Mouse (Mus musculus) thymus, adult 18-20 months (tissue): ENCODE measurements around the gene Zfp646.
"Not testable (repeated sequence)": the region's sequence is repeated elsewhere in the genome, so short reads cannot be mapped to it uniquely, and the experiment has no call there.

ENCODE experiments used
- DNase-seq, 2 experiments: peaks; one replicate each; pipeline ENCODE4 v3.0.0; 2022; ENCODE audit warnings: mixed read lengths in 2 of 2

Gene Zfp646

DNA sequence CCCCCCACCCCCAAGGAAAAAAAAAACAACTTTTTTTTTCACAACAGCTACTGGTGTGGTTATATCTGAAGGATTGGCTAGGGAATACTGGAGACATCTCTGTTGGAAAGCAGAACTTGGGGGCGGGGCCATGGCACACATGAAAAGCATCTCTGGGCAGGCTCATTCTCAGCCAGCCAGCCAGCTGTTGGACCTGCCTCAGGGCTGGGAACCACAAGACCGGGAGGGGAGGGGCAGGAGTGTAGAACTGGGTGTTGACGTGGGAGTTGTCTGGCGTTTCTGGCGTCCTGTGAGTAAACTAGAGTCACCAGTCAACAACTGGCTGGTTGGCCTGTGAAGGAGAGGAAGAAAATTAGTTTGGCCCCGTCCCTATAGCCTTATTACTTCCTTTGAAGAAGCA is 9.9 kb downstream of the Zfp646 start:
- DNase-seq = no peak

DNA sequence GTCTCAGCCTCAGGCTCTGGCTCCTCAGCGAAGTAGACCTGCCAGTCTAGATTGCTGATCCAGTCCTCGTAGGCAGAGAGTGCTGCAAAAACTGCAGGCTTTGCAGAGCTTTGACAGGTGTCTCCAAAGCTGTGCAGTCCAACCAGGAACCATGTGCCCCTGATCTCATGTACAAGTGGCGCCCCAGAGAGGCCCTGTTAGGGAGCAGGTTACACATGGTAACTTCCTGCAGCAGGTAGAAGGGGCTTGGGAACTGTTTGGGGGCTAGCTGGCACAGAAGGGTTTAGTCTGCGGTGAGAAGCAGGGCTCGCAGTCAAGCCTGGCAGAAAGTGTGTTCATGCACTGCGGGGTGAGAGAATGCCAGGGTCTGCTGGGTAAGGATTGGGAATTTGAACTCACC is 10.5 kb downstream of the Zfp646 start:
- no peak for DNase-seq

GRCm38 (mm10) chr7:127887191-127887590 is 11.2 kb downstream of the Zfp646 start:
- DNase-seq = no peak

DNA sequence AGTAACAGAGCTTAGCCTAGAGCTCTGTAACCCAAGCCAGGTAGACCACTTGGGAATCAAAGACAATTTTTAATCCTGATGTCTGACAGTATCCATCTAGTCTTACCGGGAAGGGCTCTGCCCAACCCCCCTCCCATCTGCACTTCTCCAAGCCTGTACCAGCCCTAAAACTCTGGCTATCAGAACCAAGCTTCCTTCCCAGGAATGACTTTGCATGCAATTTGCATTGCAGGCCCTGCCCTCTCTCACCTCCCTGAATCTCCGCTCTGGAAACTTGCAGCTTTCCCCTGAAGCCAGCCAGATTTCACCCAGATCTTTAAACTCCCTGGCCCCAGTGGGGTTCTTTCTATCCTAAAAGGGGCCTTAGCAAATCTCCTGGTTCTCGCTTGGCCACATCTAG is 11.8 kb downstream of the Zfp646 start:
- no peak for DNase-seq

DNA sequence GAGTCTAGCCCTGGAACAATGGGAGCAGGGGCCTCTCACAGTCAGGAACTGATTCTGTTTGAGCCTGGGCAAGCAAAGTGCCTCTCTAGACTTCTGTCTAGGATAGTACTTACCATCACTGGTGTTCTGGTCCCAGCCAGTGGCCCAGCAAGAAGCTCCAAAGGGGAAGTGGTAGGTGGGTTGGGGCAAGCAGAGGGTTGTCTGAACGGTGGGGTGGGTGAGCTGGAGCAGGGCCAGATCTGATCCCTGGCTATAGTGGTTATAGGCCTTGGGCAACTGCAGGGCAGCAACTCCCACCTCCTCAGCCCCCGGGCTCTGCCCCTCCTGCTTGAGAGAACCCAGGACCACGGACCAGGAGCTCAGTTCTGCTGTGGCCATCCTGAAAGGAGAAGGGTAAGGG is 12.8 kb downstream of the Zfp646 start:
- DNase-seq = no peak

GRCm38 (mm10) chr7:127890798-127891197 is 14.8 kb downstream of the Zfp646 start, which contains the start of gene Prss53:
TSS of gene Prss53 (minus strand) at chr7:127890970.
- DNase-seq = no peak

DNA sequence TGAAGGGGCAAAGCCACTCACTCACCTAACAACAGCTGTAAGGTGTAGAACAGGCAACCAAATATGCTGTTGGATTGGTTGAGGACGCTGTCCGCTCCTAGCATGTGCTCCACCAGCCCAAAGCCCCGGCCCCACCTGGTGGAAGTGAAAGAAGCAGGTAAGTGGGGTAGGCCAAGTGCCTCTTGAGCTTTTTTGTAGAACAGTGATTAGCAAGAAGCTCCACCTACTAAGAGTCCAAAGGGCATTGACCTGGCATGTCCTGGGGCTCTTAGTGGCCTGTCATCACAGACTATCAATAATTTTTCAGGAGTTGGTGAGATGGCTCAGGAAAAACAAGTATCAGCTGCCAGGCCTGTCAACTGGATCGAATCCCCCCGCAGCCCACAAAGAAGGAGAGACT is 18.5 kb downstream of the Zfp646 start:
- no peak for DNase-seq

- peak; percentile 83 to 88 for DNase-seq
Measured at GRCm38 (mm10) chr7:127895442-127895841, 19.4 kb downstream of the Zfp646 start, which contains the start of the genes Gm21974 and Vkorc1. TSS of gene Gm21974 (minus strand) at chr7:127895454. TSS of gene Vkorc1 (minus strand) at chr7:127895617.

DNA sequence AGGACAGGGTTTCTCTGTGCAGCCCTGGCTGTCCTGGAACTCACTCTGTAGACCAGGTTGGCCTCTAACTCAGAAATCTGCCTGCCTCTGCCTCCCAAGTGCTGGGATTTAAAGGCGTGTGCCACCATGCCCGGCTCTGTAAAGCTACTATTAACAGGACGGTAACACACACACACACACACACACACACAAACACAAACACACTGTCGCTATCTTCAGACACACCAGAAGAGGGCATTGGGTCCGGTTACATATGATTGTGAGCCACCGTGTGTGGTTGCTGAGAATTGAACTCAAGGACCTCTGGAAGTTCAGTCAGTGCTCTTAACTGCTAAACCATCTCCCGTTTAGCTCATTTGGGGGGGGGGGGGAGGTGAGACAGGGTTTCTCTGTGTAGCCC is 19.9 kb downstream of the Zfp646 start:
- not testable (repeated sequence) for DNase-seq

DNA sequence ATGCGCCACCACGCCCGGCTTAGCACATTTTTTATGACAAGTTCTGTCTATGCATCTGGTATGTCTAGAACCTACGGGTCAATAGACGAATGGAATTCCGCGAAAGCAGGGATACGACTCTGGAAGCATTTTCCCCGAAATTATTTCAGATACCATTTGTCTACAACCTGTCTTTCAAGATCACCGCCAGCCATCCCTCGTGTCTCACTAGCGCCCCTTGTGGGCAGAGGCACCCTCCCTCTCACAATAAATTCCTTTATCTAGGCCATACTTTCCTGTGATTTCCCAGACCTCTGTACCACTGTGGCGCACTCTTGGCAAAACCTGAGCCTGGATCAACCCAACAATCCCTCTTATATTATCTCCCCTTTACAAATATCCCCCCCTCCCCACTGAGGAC is 20.4 kb downstream of the Zfp646 start:
- DNase-seq = peak in 1 of 2 experiments; percentile 53

DNA sequence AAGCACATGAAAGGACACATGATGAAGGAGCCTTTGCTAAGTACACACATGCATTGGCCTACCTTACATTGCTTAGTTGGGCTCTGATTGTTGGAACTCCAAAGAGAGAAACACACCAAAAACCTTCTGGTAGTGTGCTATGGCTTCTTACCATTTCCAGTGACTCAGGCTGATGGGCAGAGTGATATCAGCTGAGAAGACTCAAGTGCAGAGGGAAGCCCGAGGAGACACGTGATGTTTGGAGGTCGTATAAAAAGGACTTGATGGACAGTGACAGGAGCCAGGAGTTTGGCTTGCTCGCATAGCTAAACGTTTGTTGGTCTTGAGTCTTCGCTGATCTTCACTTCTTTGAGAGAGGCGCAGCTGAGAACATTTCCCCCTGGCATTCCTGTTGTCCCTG is 21.5 kb downstream of the Zfp646 start:
- no peak for DNase-seq

DNA sequence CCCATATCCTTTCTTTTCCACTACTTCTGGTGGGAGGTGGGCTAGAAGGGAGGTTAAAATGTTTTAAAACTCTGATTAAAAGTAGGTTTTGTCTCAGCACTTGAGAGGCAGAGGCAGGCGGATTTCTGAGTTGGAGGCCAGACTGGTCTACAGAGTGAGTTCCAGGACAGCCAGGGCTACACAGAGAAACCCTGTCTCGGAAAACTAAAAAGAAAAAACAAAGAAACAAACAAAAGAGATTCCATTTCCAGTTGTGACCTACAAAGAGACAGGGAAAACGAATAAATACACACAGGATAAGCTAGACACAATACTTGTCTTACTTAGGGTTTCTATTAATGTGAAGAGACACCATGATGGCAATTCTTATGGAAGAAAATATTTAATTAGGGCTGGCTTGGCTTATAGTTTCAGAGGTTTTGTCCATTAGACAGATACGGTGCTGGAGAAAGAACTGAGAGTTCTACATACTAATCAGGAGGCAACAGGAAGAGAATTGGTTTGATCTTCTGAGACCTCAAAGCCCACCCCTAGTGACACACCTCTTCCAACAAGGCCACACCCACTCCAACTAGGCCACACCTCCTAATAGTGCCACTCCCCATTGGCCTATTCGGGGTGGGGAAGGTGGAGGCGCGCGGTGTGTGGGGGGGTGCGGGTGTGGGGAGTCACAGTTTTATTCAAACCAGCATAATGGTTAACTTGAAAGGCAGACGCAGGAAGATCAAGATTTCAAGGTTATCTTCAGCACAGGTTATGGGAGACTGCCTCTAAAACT is 22.3 kb downstream of the Zfp646 start:
- no peak for DNase-seq

DNA sequence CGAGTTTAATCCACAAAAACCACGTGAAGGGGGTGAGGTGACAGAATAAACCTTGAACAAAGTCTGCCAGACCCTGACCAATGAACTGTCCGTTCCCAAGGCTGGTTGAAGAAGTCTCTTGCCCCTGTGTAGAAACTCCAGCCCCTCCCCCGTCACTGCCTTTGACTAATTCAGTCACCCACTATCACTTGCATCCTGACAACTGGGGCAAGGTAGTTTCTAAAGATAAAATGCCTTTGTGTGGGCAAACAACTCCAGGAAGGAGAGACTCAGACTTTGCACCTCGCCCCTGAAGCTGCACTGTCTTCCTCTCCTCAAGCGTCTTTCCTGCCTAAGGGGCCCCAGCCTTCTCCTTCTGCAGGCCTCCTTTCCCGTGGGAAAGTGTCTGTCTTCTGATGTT is 24.0 kb downstream of the Zfp646 start:
- no peak for DNase-seq

DNA sequence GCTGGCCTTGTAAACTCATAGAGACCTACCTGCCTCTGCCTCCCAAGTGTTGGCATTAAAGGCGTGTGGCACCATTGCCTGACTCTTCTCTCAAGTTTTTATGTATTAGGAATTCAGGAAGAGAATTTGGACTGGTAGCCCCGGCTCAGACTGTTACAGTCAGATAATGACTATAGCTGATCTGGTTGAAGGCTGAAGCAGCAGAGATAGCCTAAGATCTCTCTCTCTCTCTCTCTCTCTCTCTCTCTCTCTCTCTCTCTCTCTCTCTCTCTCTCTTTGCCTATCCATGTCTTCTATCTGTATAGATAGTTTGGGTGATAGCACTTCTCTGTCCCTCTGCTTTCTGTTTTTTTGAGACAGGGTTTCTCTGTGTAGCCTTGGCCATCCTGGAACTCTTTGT is 25.8 kb downstream of the Zfp646 start:
- no peak for DNase-seq

DNA sequence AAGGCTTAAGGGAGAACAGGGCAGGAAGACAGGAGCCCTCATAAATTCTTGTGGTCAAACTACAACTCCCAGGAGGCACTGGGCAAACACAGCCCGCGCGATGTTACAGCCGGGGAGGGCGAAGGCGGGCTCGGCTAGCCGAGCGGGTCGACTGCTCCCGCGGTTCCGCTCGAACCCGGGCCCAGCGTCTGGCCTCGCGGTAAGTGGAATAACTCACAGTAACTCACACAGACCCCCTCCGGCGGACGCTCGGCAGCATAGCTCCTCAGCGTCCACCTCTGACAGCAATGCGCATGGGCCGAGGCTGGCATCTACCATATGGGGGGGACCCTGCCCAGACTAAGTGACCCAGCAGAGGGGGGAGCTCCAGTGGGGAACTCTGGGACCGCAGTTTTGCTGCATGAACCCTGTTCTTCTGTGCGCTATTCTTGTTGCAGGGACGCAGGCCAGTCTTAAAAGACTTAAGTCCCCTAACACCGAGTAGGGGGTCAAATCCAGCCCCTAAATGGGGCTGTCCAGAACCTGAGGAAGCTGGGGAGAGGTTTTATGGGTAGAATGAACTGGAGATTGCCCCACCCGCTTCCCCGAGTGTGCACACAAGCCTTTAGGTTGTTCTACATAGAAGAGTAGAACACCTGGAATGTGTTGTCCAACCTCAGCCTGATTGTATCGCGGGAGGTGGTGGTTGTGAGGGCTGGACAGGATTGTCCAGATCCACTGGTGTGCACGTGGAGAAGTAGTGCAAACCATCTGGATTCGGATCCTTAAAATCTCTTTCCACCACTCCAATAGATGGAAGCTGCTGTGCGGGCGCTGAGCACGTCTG is 28.2 kb downstream of the Zfp646 start, which contains the start of gene Bckdk:
Gene Bckdk, plus strand, starts transcription at position 112 of the 826 bp plus-strand sequence.
- peak; percentile 57 to 62 for DNase-seq

DNA sequence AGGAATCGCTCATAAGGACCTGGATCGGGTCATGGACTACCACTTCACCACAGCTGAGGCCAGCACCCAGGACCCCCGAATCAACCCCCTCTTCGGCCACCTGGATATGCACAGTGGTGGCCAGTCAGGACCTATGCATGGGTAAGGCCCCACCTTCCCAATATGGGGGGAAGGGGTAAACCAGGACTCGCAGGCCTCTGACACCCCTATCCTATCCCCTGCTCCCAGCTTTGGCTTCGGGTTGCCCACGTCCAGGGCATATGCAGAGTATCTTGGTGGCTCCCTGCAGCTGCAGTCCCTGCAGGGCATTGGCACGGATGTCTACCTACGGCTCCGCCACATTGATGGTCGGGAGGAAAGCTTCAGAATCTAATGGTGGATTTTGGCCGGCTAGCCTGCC is 31.9 kb downstream of the Zfp646 start:
- no peak for DNase-seq

DNA sequence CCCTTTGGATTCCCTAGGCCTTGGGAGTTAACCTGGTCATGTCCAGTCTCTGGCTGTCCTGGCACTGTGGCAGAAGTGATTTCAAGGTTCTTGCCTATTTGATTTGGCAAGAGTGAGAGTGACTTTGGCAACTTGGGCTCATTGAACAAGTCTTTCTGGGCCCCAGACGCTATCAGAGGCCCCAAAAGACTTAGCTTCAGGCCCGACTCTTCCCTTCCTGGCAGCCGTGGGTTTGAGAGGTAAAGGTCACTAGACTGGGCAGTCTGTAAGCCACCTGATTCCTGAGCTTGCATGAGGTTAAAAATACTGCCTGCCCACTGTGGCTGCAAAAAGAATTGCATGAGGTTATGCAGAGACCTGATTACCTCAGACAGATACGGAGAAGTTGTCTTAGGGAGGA is 32.6 kb downstream of the Zfp646 start:
- no peak for DNase-seq

- peak; percentile 65 to 72 for DNase-seq
Measured at GRCm38 (mm10) chr7:127912190-127912871, 36.3 kb downstream of the Zfp646 start, which contains the start of gene Kat8. TSS of gene Kat8 (plus strand) at chr7:127912516.

DNA sequence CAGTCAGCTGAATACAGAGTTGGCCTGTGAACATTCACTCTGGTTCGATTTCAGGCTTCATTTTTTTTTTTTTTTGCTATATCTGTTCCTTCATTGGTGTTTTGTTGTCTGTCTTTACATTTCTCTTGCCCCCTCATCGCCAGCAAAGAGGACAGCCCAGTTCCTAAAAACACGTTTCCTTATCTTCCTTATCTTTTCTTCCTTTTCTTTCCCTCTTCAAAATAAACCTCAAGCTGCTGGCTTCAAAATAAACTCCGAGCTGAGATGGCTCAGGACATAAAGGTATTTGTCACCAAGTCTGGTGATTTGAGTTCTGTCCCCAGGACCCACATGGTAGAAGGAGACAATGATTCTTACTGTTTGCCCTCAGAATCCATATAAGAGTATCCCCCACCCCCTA is 36.9 kb downstream of the Zfp646 start:
- no peak for DNase-seq

- DNase-seq = no peak
Measured at GRCm38 (mm10) chr7:127915293-127915692, 39.3 kb downstream of the Zfp646 start.

- no peak for DNase-seq
Measured at GRCm38 (mm10) chr7:127918203-127918602, 42.2 kb downstream of the Zfp646 start.

GRCm38 (mm10) chr7:127919290-127919689 is 43.3 kb downstream of the Zfp646 start:
- no peak for DNase-seq

- DNase-seq = no peak
Measured at GRCm38 (mm10) chr7:127921516-127921915, 45.5 kb downstream of the Zfp646 start.
